Mouse (Mus musculus) stomach, postnatal 0 days (tissue): ENCODE data around the gene Nkain4.
A peak's percentile ranks its signal among the peaks of the same experiment; 100 is the strongest.

Source experiments
- CTCF ChIP-seq: IDR thresholded peaks from 2 replicates; pipeline ENCODE4 v1.5.1; 2016; ENCODE audit warnings: antibody characterized with exemption, low read depth, mild to moderate bottlenecking, moderate library complexity
- EP300 ChIP-seq: optimal IDR thresholded peaks from 2 replicates; pipeline ENCODE3; 2016; ENCODE audit warnings: antibody characterized with exemption

DNA sequence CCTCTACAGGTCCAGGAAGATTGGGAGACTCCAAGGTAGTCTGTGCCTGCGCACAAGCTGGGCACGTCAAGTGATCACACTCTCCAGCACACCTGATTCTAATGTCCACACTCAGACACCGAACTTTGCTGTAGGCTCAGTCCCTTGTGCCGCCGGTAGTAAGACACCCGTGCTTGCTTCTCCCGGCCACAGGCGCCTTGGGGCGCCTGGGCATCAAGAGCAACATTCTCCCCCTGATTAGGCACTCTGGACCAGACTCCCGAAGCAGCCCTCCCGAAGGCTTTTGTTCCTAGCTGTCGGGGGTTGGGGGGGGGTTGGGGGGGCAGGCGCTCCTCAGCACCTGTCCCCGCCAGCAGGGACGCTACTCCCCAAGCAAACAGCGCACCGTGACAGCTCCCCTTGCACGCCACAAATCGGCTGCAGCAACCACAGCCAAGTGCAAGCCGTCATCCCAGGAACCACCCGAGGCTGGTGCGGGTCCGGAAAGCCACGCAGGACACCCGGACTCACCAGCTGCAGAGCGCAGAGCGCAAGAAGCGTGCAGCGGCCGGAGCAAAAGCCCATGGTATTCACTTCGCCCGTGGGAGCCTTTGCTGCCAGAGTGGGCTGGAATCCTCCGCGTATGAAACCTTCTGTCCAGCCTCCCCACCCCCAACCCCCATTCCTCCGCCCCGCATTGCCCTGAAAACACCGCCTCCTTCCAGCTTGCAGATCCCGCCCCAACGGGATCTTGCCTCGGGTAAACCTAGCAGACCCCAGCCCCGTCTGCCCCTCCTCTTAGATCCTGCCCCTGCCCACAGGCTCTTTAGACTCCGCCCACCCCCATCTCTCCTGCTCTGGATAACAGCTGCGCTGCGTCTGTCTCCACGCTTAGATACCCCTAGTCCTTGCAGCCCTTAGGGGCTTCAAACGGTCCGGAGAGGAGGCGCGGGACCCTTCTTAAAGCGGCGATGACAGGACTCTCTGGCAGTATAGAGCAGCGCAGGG lies at the start of gene Nkain4:
- TF ChIP-seq CTCF, result peak; percentile 60
- TF ChIP-seq EP300, result no peak
